Mouse (Mus musculus): ENCODE results near the gene Maml3. TPM values are rescaled to one million over a fixed set of nuclear protein-coding genes. Genes with fewer than 3 reads are reported as not detected.

Gene Maml3
- polyA plus RNA-seq, 1 experiment from 2014 or later = 5.7 TPM

- H3K36me3 ChIP-seq (ENCODE audit: control insufficient read depth, insufficient read depth, low read length) = no peaks in the 10 kb centered on the region
- H3K27me3 ChIP-seq (ENCODE audit: control insufficient read depth, insufficient read depth, low read depth, low read length) = no peaks in the 10 kb centered on the region
- ATAC-seq = peak; percentile 83
- H3K9ac ChIP-seq (ENCODE audit: low read depth, low read length) = peak overlapping the region; percentile 23
- peaks cover 19% of the 10 kb centered on the region for H3K4me1 ChIP-seq (ENCODE audit: control insufficient read depth, insufficient read depth, low read length)
- H3K4me3 ChIP-seq (ENCODE audit: low read depth, low read length) = no peak overlapping the region
- 12% methylated on average over 16 of the region's 16 CpGs for WGBS
- no peaks in the 10 kb centered on the region for H3K9me3 ChIP-seq (replicated peaks; ENCODE audit: control insufficient read depth, low read length, poor library complexity, severe bottlenecking)
- H3K27ac ChIP-seq (ENCODE audit: low read length) = peak overlapping the region; percentile 84
- H3K4me2 ChIP-seq (ENCODE audit: low read length) = peak overlapping the region; percentile 19; the same call in 1 of the 2 replicates
Observed at GRCm38 (mm10) chr3:51778738-51779592, 325.9 kb downstream of the Maml3 start.

DNA sequence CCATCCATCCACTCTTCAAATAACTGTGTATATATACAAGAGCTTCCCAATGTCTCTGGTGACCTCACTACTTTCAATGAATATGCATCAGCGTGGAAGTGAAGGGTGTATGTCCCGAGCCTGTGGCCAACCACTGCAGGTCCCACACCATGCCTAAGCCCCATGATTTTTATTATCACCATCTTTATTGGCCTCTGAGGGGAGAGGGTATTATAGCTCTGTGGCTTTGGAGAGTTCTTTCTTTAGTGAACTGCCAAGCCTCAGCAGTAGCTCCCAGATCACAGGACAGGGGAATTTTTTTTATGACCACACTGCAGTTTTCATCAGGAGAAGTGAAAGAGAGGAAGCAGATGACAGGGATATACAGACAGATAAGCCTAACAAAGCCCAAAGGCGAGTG, 326.7 kb downstream of the Maml3 start:
- Histone ChIP-seq H3K36me3 (ENCODE audit: control insufficient read depth, insufficient read depth, low read length) (no peaks in the 10 kb centered on the region), H3K9ac (ENCODE audit: low read depth, low read length) (peak overlapping the region; percentile 41; the same call in 1 of the 2 replicates), H3K4me1 (ENCODE audit: control insufficient read depth, insufficient read depth, low read length) (peaks cover 19% of the 10 kb centered on the region), H3K27ac (ENCODE audit: low read length) (peak overlapping the region; percentile 84), H3K27me3 (ENCODE audit: control insufficient read depth, insufficient read depth, low read depth, low read length) (no peaks in the 10 kb centered on the region), H3K4me3 (ENCODE audit: low read depth, low read length) (no peak overlapping the region), H3K9me3 (replicated peaks; ENCODE audit: control insufficient read depth, low read length, poor library complexity, severe bottlenecking) (no peaks in the 10 kb centered on the region), H3K4me2 (ENCODE audit: low read length) (no peak overlapping the region)
- WGBS = 49% methylated on average over 3 of the region's 3 CpGs
- 0 out of 2 replicates have a peak, but pooled peaks have one; percentile 22 for ATAC-seq

DNA sequence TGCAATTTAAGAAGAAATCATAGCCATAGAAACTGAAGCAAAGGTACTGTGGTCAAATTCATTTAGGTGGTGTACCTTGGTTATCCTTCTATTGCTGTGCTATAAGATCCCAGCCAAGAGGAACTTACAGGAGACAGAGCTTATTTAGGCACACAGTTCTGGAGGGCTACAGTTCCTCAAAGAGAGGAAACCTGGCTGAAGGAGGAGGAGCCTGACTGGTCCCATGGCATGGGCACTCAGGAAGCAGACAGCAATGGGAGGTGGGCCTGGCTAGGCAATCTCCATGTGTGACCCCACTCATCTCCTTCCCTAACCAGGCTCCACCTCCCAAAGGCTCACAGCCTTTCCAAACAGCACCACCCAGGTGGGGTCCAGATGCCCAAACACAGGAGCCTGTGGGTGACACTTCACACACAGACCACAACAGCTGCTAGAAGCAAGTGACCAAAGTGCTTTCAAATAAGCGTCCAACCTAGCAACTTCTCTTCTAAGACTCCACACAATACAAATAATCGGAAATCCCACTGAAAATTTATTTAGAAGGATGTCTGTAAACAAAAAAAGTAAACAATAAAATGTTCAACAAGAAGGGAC, 328.8 kb downstream of the Maml3 start:
- peaks cover 19% of the 10 kb centered on the region for H3K4me1 ChIP-seq (ENCODE audit: control insufficient read depth, insufficient read depth, low read length)
- H3K36me3 ChIP-seq (ENCODE audit: control insufficient read depth, insufficient read depth, low read length) = no peaks in the 10 kb centered on the region
- no peaks in the 10 kb centered on the region for H3K9me3 ChIP-seq (replicated peaks; ENCODE audit: control insufficient read depth, low read length, poor library complexity, severe bottlenecking)
- no peaks in the 10 kb centered on the region for H3K27me3 ChIP-seq (ENCODE audit: control insufficient read depth, insufficient read depth, low read depth, low read length)
- 85% methylated on average over 2 of the region's 2 CpGs for WGBS
- ATAC-seq = no peak
- no peak overlapping the region for H3K4me3 ChIP-seq (ENCODE audit: low read depth, low read length)
- H3K27ac ChIP-seq (ENCODE audit: low read length) = no peak overlapping the region
- H3K4me2 ChIP-seq (ENCODE audit: low read length) = no peak overlapping the region
- no peak overlapping the region for H3K9ac ChIP-seq (ENCODE audit: low read depth, low read length)

GRCm38 (mm10) chr3:51773587-51773986, 331.3 kb downstream of the Maml3 start:
- no peaks in the 10 kb centered on the region for H3K9me3 ChIP-seq (replicated peaks; ENCODE audit: control insufficient read depth, low read length, poor library complexity, severe bottlenecking)
- H3K4me3 ChIP-seq (ENCODE audit: low read depth, low read length) = no peak overlapping the region
- no peak overlapping the region for H3K27ac ChIP-seq (ENCODE audit: low read length)
- H3K27me3 ChIP-seq (ENCODE audit: control insufficient read depth, insufficient read depth, low read depth, low read length) = no peaks in the 10 kb centered on the region
- no peak overlapping the region for H3K9ac ChIP-seq (ENCODE audit: low read depth, low read length)
- no peak overlapping the region for H3K4me2 ChIP-seq (ENCODE audit: low read length)
- ATAC-seq = no peak
- H3K36me3 ChIP-seq (ENCODE audit: control insufficient read depth, insufficient read depth, low read length) = no peaks in the 10 kb centered on the region
- peaks cover 8% of the 10 kb centered on the region for H3K4me1 ChIP-seq (ENCODE audit: control insufficient read depth, insufficient read depth, low read length)
- WGBS = 89% methylated on average over 5 of the region's 5 CpGs

- Histone ChIP-seq H3K4me2 (ENCODE audit: low read length) (no peak overlapping the region), H3K9me3 (replicated peaks; ENCODE audit: control insufficient read depth, low read length, poor library complexity, severe bottlenecking) (no peaks in the 10 kb centered on the region), H3K27me3 (ENCODE audit: control insufficient read depth, insufficient read depth, low read depth, low read length) (no peaks in the 10 kb centered on the region), H3K9ac (ENCODE audit: low read depth, low read length) (no peak overlapping the region), H3K36me3 (ENCODE audit: control insufficient read depth, insufficient read depth, low read length) (no peaks in the 10 kb centered on the region), H3K27ac (ENCODE audit: low read length) (peak overlapping the region; percentile 30; the same call in 1 of the 2 replicates), H3K4me3 (ENCODE audit: low read depth, low read length) (no peak overlapping the region), H3K4me1 (ENCODE audit: control insufficient read depth, insufficient read depth, low read length) (no peaks in the 10 kb centered on the region)
- 0 out of 2 replicates have a peak, but pooled peaks have one; percentile 37 for ATAC-seq
- 61% methylated on average over 9 of the region's 9 CpGs for WGBS
Observed at GRCm38 (mm10) chr3:51771839-51772630, 332.8 kb downstream of the Maml3 start.

DNA sequence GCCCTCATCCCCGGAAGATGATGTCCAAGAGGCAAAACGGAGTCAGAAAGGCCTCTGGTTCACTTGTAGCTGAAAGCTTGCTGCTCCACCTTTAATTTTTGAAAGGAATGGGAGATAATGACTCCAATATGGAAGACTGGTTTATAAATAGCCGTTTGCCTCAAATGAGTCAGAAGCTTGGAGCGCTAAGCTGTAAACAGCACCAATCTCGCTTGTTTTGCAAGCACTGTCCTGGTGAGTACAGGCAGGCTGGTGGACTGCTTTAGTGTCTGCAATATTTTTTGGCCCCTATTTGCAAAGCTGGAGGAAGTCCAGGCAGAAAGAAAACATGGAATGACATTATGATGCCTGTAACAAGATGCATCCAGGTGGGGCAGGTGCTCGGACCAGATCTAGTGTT, 335.7 kb downstream of the Maml3 start:
- no peaks in the 10 kb centered on the region for H3K4me1 ChIP-seq (ENCODE audit: control insufficient read depth, insufficient read depth, low read length)
- 97% methylated on average over 6 of the region's 6 CpGs for WGBS
- no peak overlapping the region for H3K27ac ChIP-seq (ENCODE audit: low read length)
- no peak overlapping the region for H3K4me2 ChIP-seq (ENCODE audit: low read length)
- H3K9me3 ChIP-seq (replicated peaks; ENCODE audit: control insufficient read depth, low read length, poor library complexity, severe bottlenecking) = no peaks in the 10 kb centered on the region
- no peaks in the 10 kb centered on the region for H3K27me3 ChIP-seq (ENCODE audit: control insufficient read depth, insufficient read depth, low read depth, low read length)
- H3K36me3 ChIP-seq (ENCODE audit: control insufficient read depth, insufficient read depth, low read length) = no peaks in the 10 kb centered on the region
- ATAC-seq = no peak
- H3K4me3 ChIP-seq (ENCODE audit: low read depth, low read length) = no peak overlapping the region
- no peak overlapping the region for H3K9ac ChIP-seq (ENCODE audit: low read depth, low read length)

DNA sequence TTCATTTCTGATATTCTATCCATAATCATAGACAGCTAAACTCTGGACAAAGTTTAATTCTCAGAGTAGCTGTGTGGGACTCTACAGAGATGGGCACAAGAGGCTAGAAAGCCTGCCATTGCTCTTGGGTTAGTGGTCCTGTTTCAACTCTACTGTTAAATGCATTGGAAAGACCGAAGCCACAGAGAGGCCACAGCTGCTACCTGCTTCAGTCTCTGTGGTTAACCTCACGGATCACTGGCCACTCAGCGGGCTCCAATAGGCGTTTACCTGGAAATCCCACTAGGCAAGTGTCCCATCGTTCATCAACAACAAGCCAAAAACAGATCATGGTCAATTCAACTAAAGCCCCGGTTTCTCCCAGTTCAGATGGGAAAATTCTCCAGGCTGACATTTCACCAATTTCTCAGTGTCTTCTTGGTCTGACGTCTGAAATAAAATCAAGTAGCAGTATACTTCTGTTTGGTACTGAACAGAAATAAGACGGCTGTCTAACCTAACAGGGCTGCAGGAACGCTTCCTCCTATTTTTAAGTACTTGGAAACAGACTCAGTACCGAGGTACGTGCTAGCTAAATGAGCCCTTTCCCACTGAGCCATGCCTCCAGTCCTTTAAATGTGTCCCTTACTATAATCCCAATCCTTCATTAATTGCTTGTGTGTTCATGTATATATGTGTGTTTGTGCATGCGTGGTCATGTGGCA, 339.5 kb downstream of the Maml3 start:
- ATAC-seq = no peak
- Histone ChIP-seq H3K4me3 (ENCODE audit: low read depth, low read length) (no peak overlapping the region), H3K27me3 (ENCODE audit: control insufficient read depth, insufficient read depth, low read depth, low read length) (no peaks in the 10 kb centered on the region), H3K36me3 (ENCODE audit: control insufficient read depth, insufficient read depth, low read length) (no peaks in the 10 kb centered on the region), H3K9me3 (replicated peaks; ENCODE audit: control insufficient read depth, low read length, poor library complexity, severe bottlenecking) (no peaks in the 10 kb centered on the region), H3K9ac (ENCODE audit: low read depth, low read length) (no peak overlapping the region), H3K27ac (ENCODE audit: low read length) (no peak overlapping the region), H3K4me2 (ENCODE audit: low read length) (no peak overlapping the region), H3K4me1 (ENCODE audit: control insufficient read depth, insufficient read depth, low read length) (peaks cover 13% of the 10 kb centered on the region)
- 79% methylated on average over 12 of the region's 12 CpGs for WGBS

DNA sequence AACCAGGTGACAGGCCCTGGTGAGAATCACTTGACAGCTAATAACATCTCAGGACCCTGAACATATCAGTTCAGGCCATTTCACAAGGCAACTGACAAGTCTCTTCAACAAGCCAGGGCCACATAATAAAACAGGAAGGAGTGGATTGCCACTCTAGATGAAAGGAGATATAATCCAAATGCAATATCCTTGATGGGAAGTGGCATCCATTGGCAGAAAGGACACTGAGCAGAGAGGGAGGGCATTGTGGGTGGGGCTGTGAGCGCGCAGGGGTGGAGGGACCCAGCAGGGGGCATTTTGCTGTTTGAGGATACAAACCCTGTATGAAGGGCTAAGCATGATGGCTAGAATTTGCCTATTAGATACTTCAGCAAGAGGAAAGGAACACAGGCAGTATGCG, 340.7 kb downstream of the Maml3 start:
- 74% methylated on average over 3 of the region's 3 CpGs for WGBS
- no peak overlapping the region for H3K4me2 ChIP-seq (ENCODE audit: low read length)
- no peaks in the 10 kb centered on the region for H3K9me3 ChIP-seq (replicated peaks; ENCODE audit: control insufficient read depth, low read length, poor library complexity, severe bottlenecking)
- no peak for ATAC-seq
- no peaks in the 10 kb centered on the region for H3K27me3 ChIP-seq (ENCODE audit: control insufficient read depth, insufficient read depth, low read depth, low read length)
- no peak overlapping the region for H3K4me3 ChIP-seq (ENCODE audit: low read depth, low read length)
- H3K27ac ChIP-seq (ENCODE audit: low read length) = no peak overlapping the region
- H3K4me1 ChIP-seq (ENCODE audit: control insufficient read depth, insufficient read depth, low read length) = peaks cover 13% of the 10 kb centered on the region
- no peak overlapping the region for H3K9ac ChIP-seq (ENCODE audit: low read depth, low read length)
- H3K36me3 ChIP-seq (ENCODE audit: control insufficient read depth, insufficient read depth, low read length) = no peaks in the 10 kb centered on the region
